Mouse (Mus musculus): ENCODE measurements around the gene Tmem200b.

DNA sequence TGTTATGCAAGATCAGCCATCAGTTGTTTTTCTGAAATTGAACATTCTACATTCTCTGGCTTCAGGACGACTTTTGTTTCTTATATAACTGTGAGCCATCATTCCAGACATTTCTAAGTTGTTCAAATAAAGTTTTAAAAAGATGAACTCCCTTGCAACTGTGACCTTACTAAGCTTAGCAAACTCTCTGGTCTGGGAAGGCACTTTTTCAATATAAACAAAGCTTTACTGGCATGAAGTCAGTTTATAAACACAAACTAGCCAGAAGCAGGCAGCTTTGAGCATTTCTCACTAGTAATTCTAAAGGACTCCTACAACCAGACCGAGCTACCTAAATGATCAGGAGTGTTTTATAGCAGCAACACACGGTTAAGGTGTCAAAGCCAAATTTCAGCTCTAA is 35.6 kb downstream of the Tmem200b start:
- TF ChIP-seq POLR2A (IDR thresholded peaks at IDR 0.05; ENCODE audit: insufficient read depth, low read depth, low read length) (no peak), CTCF (IDR thresholded peaks at IDR 0.05) (no peak)

Data from heart, adult 2 months (tissue).